8 mouse cellular contexts compared by ENCODE assay signal in the genomic region with DNA sequence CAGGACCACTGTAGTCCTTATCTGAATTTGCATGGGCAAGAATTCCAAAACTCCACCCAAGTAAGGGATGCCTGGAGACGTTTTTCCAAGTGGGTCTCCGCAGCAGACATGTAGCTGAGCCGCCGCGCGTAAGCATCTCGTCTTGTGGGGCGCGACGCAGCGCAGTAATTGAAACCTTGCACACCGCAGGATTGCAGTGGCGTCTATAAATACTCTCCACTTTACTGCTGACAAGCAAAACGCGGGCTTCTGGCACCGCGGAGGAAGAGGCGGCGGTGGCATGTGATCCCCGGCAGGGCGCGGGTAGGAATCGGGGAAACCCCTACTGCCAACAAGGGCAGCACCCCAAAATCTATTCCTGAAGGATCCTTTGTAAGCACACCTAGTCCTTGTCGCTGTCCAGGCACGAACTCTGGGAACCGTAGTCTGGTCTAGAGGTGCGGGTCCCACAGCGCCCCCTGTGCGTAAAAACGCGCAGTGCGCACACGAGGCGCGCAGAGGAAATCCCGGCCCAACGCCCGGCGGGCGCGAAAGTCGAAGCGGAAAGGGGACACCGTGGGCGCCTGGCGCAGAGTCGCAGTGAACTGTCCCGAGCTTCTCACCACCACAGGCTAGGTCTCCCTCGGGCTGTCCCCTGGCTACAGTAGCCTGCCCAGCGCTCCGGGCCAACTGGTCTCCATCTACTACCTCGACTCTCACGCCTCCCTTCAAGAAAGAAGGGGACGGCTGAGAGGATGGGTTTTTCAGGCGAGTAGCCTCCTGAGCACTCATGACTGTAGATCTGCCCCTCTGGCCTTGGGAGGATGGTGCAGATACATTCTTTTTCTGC.
DNase-seq lines count a peak whose midpoint lies in the region; ATAC-seq and TF ChIP-seq lines count a peak whose summit lies in the region.

No protein-coding gene starts in this region.

- no peaks in the 10 kb centered on the region for H3K36me3 ChIP-seq in intestine, postnatal 0 days (ENCODE audit: control insufficient read depth, insufficient read depth)
- no peaks in the 10 kb centered on the region for H3K36me3 ChIP-seq in limb, embryonic 11.5 days (ENCODE audit: control insufficient read depth, insufficient read depth, low read length)
- no peaks in the 10 kb centered on the region for H3K36me3 ChIP-seq in midbrain, embryonic 11.5 days (ENCODE audit: control insufficient read depth, insufficient read depth, low read length)

- H3K27ac ChIP-seq in intestine, postnatal 0 days (ENCODE audit: low read depth, low read length): peak overlapping the region; percentile 74
- H3K27ac ChIP-seq in limb, embryonic 11.5 days (replicated peaks; ENCODE audit: low read depth, low read length): peak overlapping the region; percentile 79
- peak overlapping the region; percentile 45; the same call in 1 of the 2 replicates for H3K27ac ChIP-seq in midbrain, embryonic 11.5 days (ENCODE audit: low read depth, low read length)

- H3K9ac ChIP-seq in intestine, postnatal 0 days (ENCODE audit: low read depth, low read length): peak overlapping the region; percentile 62
- peak overlapping the region; percentile 73 for H3K9ac ChIP-seq in limb, embryonic 11.5 days (ENCODE audit: low read length)
- H3K9ac ChIP-seq in midbrain, embryonic 11.5 days (ENCODE audit: low read length): peak overlapping the region; percentile 79

- peak; percentile 94 for TF ChIP-seq CTCF in intestine, postnatal 0 days (IDR thresholded peaks at IDR 0.05; ENCODE audit: low read depth)

- H3K27me3 ChIP-seq in intestine, postnatal 0 days (replicated peaks; ENCODE audit: control insufficient read depth, insufficient read depth, low read length): 0 out of 2 replicates have a peak, but pooled peaks cover 5% of the 10 kb centered on the region
- H3K27me3 ChIP-seq in limb, embryonic 11.5 days (ENCODE audit: control insufficient read depth, insufficient read depth, low read length): no peaks in the 10 kb centered on the region
- H3K27me3 ChIP-seq in midbrain, embryonic 11.5 days (ENCODE audit: control insufficient read depth, insufficient read depth, low read length): no peaks in the 10 kb centered on the region

- WGBS in intestine, postnatal 0 days: 2% methylated on average over 55 of the region's 55 CpGs
- WGBS in limb, embryonic 11.5 days: under 1% methylated on average over 55 of the region's 55 CpGs
- WGBS in midbrain, embryonic 11.5 days: 1% methylated on average over 55 of the region's 55 CpGs

- peak overlapping the region; percentile 87 for H3K4me2 ChIP-seq in intestine, postnatal 0 days (replicated peaks; ENCODE audit: low read depth)
- H3K4me2 ChIP-seq in limb, embryonic 11.5 days (ENCODE audit: low read depth, severe bottlenecking): peak overlapping the region; percentile 76
- peak overlapping the region; percentile 91 for H3K4me2 ChIP-seq in midbrain, embryonic 11.5 days

- DNase-seq in adrenal gland, adult 18-20 months (ENCODE audit: low spot score in 2 of 2): peak; percentile 64 to 78
- peak; percentile 90 for DNase-seq in embryo, embryonic 9.5 days (ENCODE audit: extremely low spot score)
- peak; percentile 82 to 89 for DNase-seq in heart, adult 18-20 months
- peak; percentile 93 for DNase-seq in limb, embryonic 11.5 days (ENCODE audit: low spot score)
- DNase-seq in midbrain, embryonic 11.5 days (ENCODE audit: low spot score, missing footprints): peak; percentile 100
- peak; percentile 80 for DNase-seq in right cerebral cortex, postnatal 4 days
- peak; percentile 63 to 82 for DNase-seq in urinary bladder, postnatal 4 days (ENCODE audit: low spot score in 2 of 2)

- H3K9me3 ChIP-seq in intestine, postnatal 0 days (ENCODE audit: control insufficient read depth): no peaks in the 10 kb centered on the region
- H3K9me3 ChIP-seq in limb, embryonic 11.5 days (ENCODE audit: control insufficient read depth, low read length): no peaks in the 10 kb centered on the region
- no peaks in the 10 kb centered on the region for H3K9me3 ChIP-seq in midbrain, embryonic 11.5 days (ENCODE audit: control insufficient read depth, low read length)

- H3K4me1 ChIP-seq in intestine, postnatal 0 days (replicated peaks; ENCODE audit: control insufficient read depth, insufficient read depth, low read length): peaks cover 3% of the 10 kb centered on the region
- H3K4me1 ChIP-seq in limb, embryonic 11.5 days (ENCODE audit: control insufficient read depth, insufficient read depth, low read length): peaks cover 4% of the 10 kb centered on the region; the same call in 1 of the 2 replicates
- H3K4me1 ChIP-seq in midbrain, embryonic 11.5 days (ENCODE audit: control insufficient read depth, insufficient read depth, low read length): peaks cover 11% of the 10 kb centered on the region; the same call in 1 of the 2 replicates

- ATAC-seq in intestine, postnatal 0 days: peak; percentile 77
- peak; percentile 70 for ATAC-seq in limb, embryonic 11.5 days (ENCODE audit: insufficient number of reproducible peaks, low FRiP score, low TSS enrichment, low read depth)
- ATAC-seq in midbrain, embryonic 11.5 days (ENCODE audit: low FRiP score): peak; percentile 81

- H3K4me3 ChIP-seq in intestine, postnatal 0 days (ENCODE audit: low read depth, low read length): peak overlapping the region; percentile 57
- H3K4me3 ChIP-seq in limb, embryonic 11.5 days (ENCODE audit: low read depth, low read length): peak overlapping the region; percentile 62
- peak overlapping the region; percentile 56 for H3K4me3 ChIP-seq in midbrain, embryonic 11.5 days (ENCODE audit: low read depth, low read length)

Comparison
In these comparisons a context has a peak if more than half of its experiments do, and no peak if none do; other contexts are left out.
1. Peak in every context shown above with its lines: DNase-seq, ATAC-seq, H3K4me3 ChIP-seq and H3K27ac ChIP-seq.